In the genomic region with DNA sequence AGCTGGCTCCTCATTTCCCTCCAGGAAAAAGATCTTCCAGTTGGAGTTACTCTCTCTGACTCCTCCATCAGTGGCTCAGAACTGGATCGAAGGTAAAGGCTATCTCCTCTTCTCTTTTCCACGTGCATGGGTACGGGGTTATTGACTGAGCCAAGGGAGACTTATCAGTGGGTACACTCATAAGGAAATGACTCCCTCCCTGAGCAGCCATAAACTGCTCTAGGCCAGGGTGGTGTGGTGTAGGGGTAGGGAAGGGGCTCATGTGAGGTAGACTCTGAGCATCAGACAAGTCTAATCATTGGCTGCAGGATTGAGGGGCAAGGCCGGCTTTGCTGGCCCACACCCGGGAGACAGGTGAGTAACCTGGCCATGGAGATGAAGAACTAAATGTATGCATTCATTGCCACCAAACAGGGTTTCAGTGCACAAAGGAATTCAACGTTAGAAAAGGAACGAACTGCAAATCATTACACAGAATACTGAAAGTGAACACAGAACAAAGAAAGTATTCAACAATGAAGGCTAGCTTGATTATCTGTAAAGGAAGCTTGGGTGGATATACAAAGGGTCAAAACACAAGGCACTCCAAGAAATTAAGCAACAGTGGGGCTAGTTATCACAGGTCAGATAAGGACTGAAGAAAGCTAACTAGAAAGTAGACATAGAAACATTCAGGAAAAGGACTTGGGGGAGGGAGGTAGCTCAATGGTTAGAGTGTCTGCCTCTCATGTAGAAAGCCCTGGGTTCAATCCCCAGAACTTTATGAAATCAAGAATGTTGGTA, we compare ENCODE assay signal across 16 mouse cellular contexts.
"Had no signal": no experiment of that assay in that cellular context is flagged by ENCODE, and none has a peak within 500 bp of the region (broad histone marks: within the 10 kb centered on the region; RNA-seq: fewer than 3 reads in every experiment).

No protein-coding gene starts in this region.

- H3K9ac ChIP-seq: kidney, embryonic 15.5 days; limb, embryonic 13.5 days; liver, embryonic 12.5 days; liver, embryonic 15.5 days; midbrain, embryonic 13.5 days had no signal

- H3K4me3 ChIP-seq: kidney, embryonic 15.5 days; limb, embryonic 10.5 days; limb, embryonic 13.5 days; liver, embryonic 12.5 days; liver, embryonic 15.5 days; midbrain, embryonic 13.5 days had no signal

- H3K27ac ChIP-seq: kidney, embryonic 15.5 days; limb, embryonic 10.5 days; limb, embryonic 13.5 days; liver, embryonic 12.5 days; liver, embryonic 15.5 days; macrophage; midbrain, embryonic 13.5 days had no signal

- H3K4me2 ChIP-seq: kidney, embryonic 15.5 days; limb, embryonic 13.5 days; liver, embryonic 12.5 days; liver, embryonic 15.5 days; midbrain, embryonic 13.5 days had no signal

- H3K4me1 ChIP-seq: liver, embryonic 12.5 days; liver, embryonic 15.5 days; midbrain, embryonic 13.5 days had no signal

- DNase-seq: kidney, adult 11 months; kidney, adult 8-10 months; kidney, postnatal 10 days; kidney, postnatal 36 days; liver; lung, adult 18-20 months; thymus, adult 18-20 months; thymus, postnatal 14 days; thymus, postnatal 4 days had no signal

- H3K9me3 ChIP-seq: kidney, embryonic 15.5 days; limb, embryonic 10.5 days; limb, embryonic 13.5 days; liver, embryonic 12.5 days; liver, embryonic 15.5 days; midbrain, embryonic 13.5 days had no signal

- ATAC-seq: liver, embryonic 12.5 days; midbrain, embryonic 13.5 days had no signal

- H3K27me3 ChIP-seq: kidney, embryonic 15.5 days; limb, embryonic 13.5 days; midbrain, embryonic 13.5 days had no signal
